Mouse (Mus musculus): Measurements from ENCODE around the gene Copb1. TPM values are rescaled to one million over a fixed set of nuclear protein-coding genes. Genes with fewer than 3 reads are reported as not detected.

The Copb1 gene
- polyA plus RNA-seq, 1 experiment, result 42.1 TPM

- DNase-seq, result peak; percentile 95
- H3K4me1 ChIP-seq (replicated peaks; ENCODE audit: control insufficient read depth, insufficient read depth, low read length), result 0 out of 2 replicates have a peak, but pooled peaks cover 2% of the 10 kb centered on the region
- peaks cover 19% of the 10 kb centered on the region for H3K36me3 ChIP-seq (ENCODE audit: control insufficient read depth, insufficient read depth, low read length)
- TF ChIP-seq CTCF (IDR thresholded peaks at IDR 0.05; ENCODE audit: borderline replicate concordance, control insufficient read depth, extremely low read depth, insufficient read depth, low read length, poor library complexity) (peak; percentile 34; the same call in 1 of the 2 replicates), POLR2A (IDR thresholded peaks at IDR 0.05; ENCODE audit: control insufficient read depth, extremely low read depth, insufficient read depth, low read length, poor library complexity) (peak; percentile 52; the same call in 1 of the 2 replicates)
- under 1% methylated on average over 39 of the region's 39 CpGs for WGBS
- H3K4me3 ChIP-seq (ENCODE audit: control insufficient read depth, insufficient read depth, low read length), result peak within 1 kb of the TSS; percentile 73
- H3K27me3 ChIP-seq (ENCODE audit: control insufficient read depth, insufficient read depth, low read length), result no peaks in the 10 kb centered on the region
- H3K27ac ChIP-seq (ENCODE audit: control insufficient read depth, insufficient read depth, low read length), result peak within 1 kb of the TSS; percentile 19; the same call in 1 of the 2 replicates
Observed at GRCm38 (mm10) chr7:114276005-114276752, 21.7 kb upstream of the Copb1 start, which contains the start of gene Psma1. TSS of gene Psma1 (minus strand) at chr7:114276118.

DNA sequence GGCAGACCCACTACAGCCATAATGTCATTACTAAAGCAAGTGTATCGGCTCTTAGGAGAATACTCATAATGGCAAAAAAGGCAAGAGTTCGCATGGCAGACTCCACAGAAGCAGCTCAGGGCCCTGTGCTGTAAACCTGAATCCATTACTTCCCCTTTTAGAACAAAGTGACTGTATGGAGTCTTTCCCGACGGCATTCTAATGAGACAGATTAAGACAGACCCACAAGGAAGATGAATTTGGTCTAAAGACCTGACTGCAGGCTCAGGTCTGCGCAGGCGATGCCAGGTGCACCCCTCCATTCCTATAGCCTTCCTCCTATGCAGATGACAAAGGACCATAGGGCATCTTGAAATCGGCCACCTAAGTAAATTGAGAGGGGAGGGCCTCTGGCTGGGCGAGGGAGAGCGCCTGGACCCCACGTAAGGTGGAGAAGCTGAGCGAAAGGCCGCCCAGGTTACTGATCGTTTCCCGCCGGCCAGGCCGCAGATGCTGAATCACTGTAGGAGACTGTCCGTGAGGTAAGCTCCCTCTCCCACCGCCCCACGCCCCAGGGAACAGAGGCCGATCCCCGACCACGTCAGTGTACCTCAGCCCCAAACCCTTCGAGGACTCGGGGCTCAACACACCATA, 21.0 kb upstream of the Copb1 start:
- WGBS, result under 1% methylated on average over 24 of the region's 24 CpGs

DNA sequence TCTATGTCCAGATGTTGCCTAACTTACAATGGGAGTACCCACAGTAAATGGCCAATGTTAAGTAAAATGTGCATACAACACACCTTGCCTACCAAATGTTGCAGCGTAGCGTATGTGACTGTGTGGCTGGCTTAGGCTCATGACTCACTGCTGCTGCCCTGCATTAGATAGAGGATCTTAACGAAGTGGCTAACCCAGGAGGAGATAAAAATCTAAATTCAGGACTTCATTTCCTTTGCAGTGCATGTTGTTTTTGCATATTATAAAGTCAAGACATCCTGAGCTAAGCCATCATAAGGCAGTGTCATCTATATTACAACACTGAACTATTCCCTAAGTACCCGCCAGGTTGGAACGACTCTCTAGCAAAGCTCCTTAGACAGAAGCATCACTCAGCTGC, 13.9 kb upstream of the Copb1 start:
- Histone ChIP-seq H3K27me3 (ENCODE audit: control insufficient read depth, insufficient read depth, low read length) (no peaks in the 10 kb centered on the region), H3K4me1 (replicated peaks; ENCODE audit: control insufficient read depth, insufficient read depth, low read length) (no peaks in the 10 kb centered on the region), H3K36me3 (ENCODE audit: control insufficient read depth, insufficient read depth, low read length) (peaks cover 82% of the 10 kb centered on the region), H3K27ac (ENCODE audit: control insufficient read depth, insufficient read depth, low read length) (no peak overlapping the region), H3K4me3 (ENCODE audit: control insufficient read depth, insufficient read depth, low read length) (no peak overlapping the region)
- WGBS, result 93% methylated on average over 5 of the region's 5 CpGs
- no peak for DNase-seq
- TF ChIP-seq POLR2A (IDR thresholded peaks at IDR 0.05; ENCODE audit: control insufficient read depth, extremely low read depth, insufficient read depth, low read length, poor library complexity), result no peak
- TF ChIP-seq CTCF (IDR thresholded peaks at IDR 0.05; ENCODE audit: borderline replicate concordance, control insufficient read depth, extremely low read depth, insufficient read depth, low read length, poor library complexity), result no peak

More for the DNA sequence above, 21.0 kb upstream of the Copb1 start:
- H3K27me3 ChIP-seq (ENCODE audit: control insufficient read depth, insufficient read depth, low read length), result no peaks in the 10 kb centered on the region
- H3K36me3 ChIP-seq (ENCODE audit: control insufficient read depth, insufficient read depth, low read length), result peaks cover 23% of the 10 kb centered on the region
- H3K4me3 ChIP-seq (ENCODE audit: control insufficient read depth, insufficient read depth, low read length), result peak overlapping the region; percentile 73
- 0 out of 2 replicates have a peak, but pooled peaks cover 2% of the 10 kb centered on the region for H3K4me1 ChIP-seq (replicated peaks; ENCODE audit: control insufficient read depth, insufficient read depth, low read length)
- no peak for TF ChIP-seq POLR2A (IDR thresholded peaks at IDR 0.05; ENCODE audit: control insufficient read depth, extremely low read depth, insufficient read depth, low read length, poor library complexity)
- TF ChIP-seq CTCF (IDR thresholded peaks at IDR 0.05; ENCODE audit: borderline replicate concordance, control insufficient read depth, extremely low read depth, insufficient read depth, low read length, poor library complexity), result no peak
- no peak overlapping the region for H3K27ac ChIP-seq (ENCODE audit: control insufficient read depth, insufficient read depth, low read length)
- no peak for DNase-seq

GRCm38 (mm10) chr7:114251684-114252083, 2.8 kb downstream of the Copb1 start:
- WGBS, result 94% methylated on average over 3 of the region's 3 CpGs
- Histone ChIP-seq H3K27me3 (ENCODE audit: control insufficient read depth, insufficient read depth, low read length) (no peaks in the 10 kb centered on the region), H3K4me3 (ENCODE audit: control insufficient read depth, insufficient read depth, low read length) (no peak overlapping the region), H3K4me1 (replicated peaks; ENCODE audit: control insufficient read depth, insufficient read depth, low read length) (0 out of 2 replicates have a peak, but pooled peaks cover 2% of the 10 kb centered on the region), H3K36me3 (ENCODE audit: control insufficient read depth, insufficient read depth, low read length) (peaks cover 39% of the 10 kb centered on the region), H3K27ac (ENCODE audit: control insufficient read depth, insufficient read depth, low read length) (no peak overlapping the region)
- DNase-seq, result no peak
- TF ChIP-seq POLR2A (IDR thresholded peaks at IDR 0.05; ENCODE audit: control insufficient read depth, extremely low read depth, insufficient read depth, low read length, poor library complexity), result no peak
- no peak for TF ChIP-seq CTCF (IDR thresholded peaks at IDR 0.05; ENCODE audit: borderline replicate concordance, control insufficient read depth, extremely low read depth, insufficient read depth, low read length, poor library complexity)

DNA sequence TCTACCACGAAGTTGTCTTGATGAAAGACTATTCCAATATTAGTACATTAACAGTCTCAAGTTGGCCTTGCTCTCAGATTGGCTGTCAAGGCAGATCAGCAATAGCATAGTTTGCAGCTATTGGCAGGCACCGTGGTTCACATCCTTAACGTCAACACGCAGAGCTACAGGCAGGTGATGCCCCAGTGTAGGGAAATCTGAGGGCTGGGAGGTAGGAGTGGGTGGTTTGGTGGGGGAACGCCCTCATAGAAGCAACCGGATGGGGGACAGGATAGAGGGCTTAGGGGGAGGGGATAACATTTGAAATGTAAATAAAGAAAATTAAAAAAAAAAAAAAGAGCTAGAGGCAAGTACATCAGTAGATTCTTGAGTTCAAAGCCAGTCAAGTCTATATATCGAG, 20.5 kb downstream of the Copb1 start:
- peaks cover 78% of the 10 kb centered on the region for H3K36me3 ChIP-seq (ENCODE audit: control insufficient read depth, insufficient read depth, low read length)
- no peak for DNase-seq
- H3K27ac ChIP-seq (ENCODE audit: control insufficient read depth, insufficient read depth, low read length), result no peak overlapping the region
- H3K27me3 ChIP-seq (ENCODE audit: control insufficient read depth, insufficient read depth, low read length), result no peaks in the 10 kb centered on the region
- WGBS, result 74% methylated on average over 7 of the region's 7 CpGs
- no peak overlapping the region for H3K4me3 ChIP-seq (ENCODE audit: control insufficient read depth, insufficient read depth, low read length)
- H3K4me1 ChIP-seq (replicated peaks; ENCODE audit: control insufficient read depth, insufficient read depth, low read length), result no peaks in the 10 kb centered on the region
- TF ChIP-seq CTCF (IDR thresholded peaks at IDR 0.05; ENCODE audit: borderline replicate concordance, control insufficient read depth, extremely low read depth, insufficient read depth, low read length, poor library complexity), result no peak
- no peak for TF ChIP-seq POLR2A (IDR thresholded peaks at IDR 0.05; ENCODE audit: control insufficient read depth, extremely low read depth, insufficient read depth, low read length, poor library complexity)

GRCm38 (mm10) chr7:114232982-114233381, 21.5 kb downstream of the Copb1 start:
- no peak for DNase-seq
- peaks cover 72% of the 10 kb centered on the region for H3K36me3 ChIP-seq (ENCODE audit: control insufficient read depth, insufficient read depth, low read length)

More at GRCm38 (mm10) chr7:114232982-114233381, 21.5 kb downstream of the Copb1 start:
- H3K27me3 ChIP-seq (ENCODE audit: control insufficient read depth, insufficient read depth, low read length), result no peaks in the 10 kb centered on the region
- no peaks in the 10 kb centered on the region for H3K4me1 ChIP-seq (replicated peaks; ENCODE audit: control insufficient read depth, insufficient read depth, low read length)
- 90% methylated on average over 7 of the region's 7 CpGs for WGBS
- H3K4me3 ChIP-seq (ENCODE audit: control insufficient read depth, insufficient read depth, low read length), result no peak overlapping the region
- no peak overlapping the region for H3K27ac ChIP-seq (ENCODE audit: control insufficient read depth, insufficient read depth, low read length)
- TF ChIP-seq CTCF (IDR thresholded peaks at IDR 0.05; ENCODE audit: borderline replicate concordance, control insufficient read depth, extremely low read depth, insufficient read depth, low read length, poor library complexity), result no peak
- TF ChIP-seq POLR2A (IDR thresholded peaks at IDR 0.05; ENCODE audit: control insufficient read depth, extremely low read depth, insufficient read depth, low read length, poor library complexity), result no peak

Measured in thymus, adult 2 months (tissue).